Mouse (Mus musculus) intestine, postnatal 0 days (tissue): ENCODE results near the gene Apobec4. TPM values are rescaled to one million over a fixed set of nuclear protein-coding genes. Genes with fewer than 3 reads are reported as not detected.
"Not testable (repeated sequence)": the region's sequence is repeated elsewhere in the genome, so short reads cannot be mapped to it uniquely, and the experiment has no call there.

ENCODE experiments used
- ATAC-seq: fragments of 200-750 bp; cut with Nextera tagmentation; 2 replicates; pipeline ENCODE4 v1.8.0; 2017; ENCODE audit warnings: mild to moderate bottlenecking, moderate TSS enrichment, moderate library complexity
- H3K27ac ChIP-seq: fragments of 300-500 bp; sonication (generic); 2 replicates; pipeline ENCODE4 v1.5.1; 2014; ENCODE audit warnings: mild to moderate bottlenecking, low read depth, low read length, moderate library complexity
- H3K27me3 ChIP-seq: fragments of 300-500 bp; sonication (generic); replicated peaks from 2 replicates; pipeline ENCODE4 v1.6.1; 2014; ENCODE audit warnings: low read length, mixed read lengths; ENCODE audit not compliant: control insufficient read depth, insufficient read depth
- H3K36me3 ChIP-seq: fragments of 300-500 bp; sonication (generic); 2 replicates; pipeline ENCODE4 v1.6.1; 2014; ENCODE audit warnings: mild to moderate bottlenecking, moderate library complexity; ENCODE audit not compliant: control insufficient read depth, insufficient read depth
- H3K4me1 ChIP-seq: fragments of 300-500 bp; sonication (generic); replicated peaks from 2 replicates; pipeline ENCODE4 v1.6.1; 2014; ENCODE audit warnings: antibody characterized with exemption, low read length, mixed read lengths; ENCODE audit not compliant: control insufficient read depth, insufficient read depth
- H3K4me2 ChIP-seq: fragments of 300-500 bp; sonication (generic); replicated peaks from 2 replicates; pipeline ENCODE4 v1.6.1; 2014; ENCODE audit warnings: low read depth, mild to moderate bottlenecking, moderate library complexity
- H3K4me3 ChIP-seq: fragments of 300-500 bp; sonication (generic); 2 replicates; pipeline ENCODE4 v1.5.1; 2014; ENCODE audit warnings: low read depth, low read length
- H3K9ac ChIP-seq: fragments of 300-500 bp; sonication (generic); 2 replicates; pipeline ENCODE4 v1.6.1; 2014; ENCODE audit warnings: mild to moderate bottlenecking, low read depth, low read length
- H3K9me3 ChIP-seq: fragments of 300-500 bp; sonication (generic); 2 replicates; pipeline ENCODE4 v1.6.1; 2016; ENCODE audit warnings: mixed run types; ENCODE audit not compliant: control insufficient read depth
- CTCF ChIP-seq: sonication (generic); IDR thresholded peaks from 2 replicates; pipeline ENCODE4 v1.5.1; 2016; ENCODE audit warnings: low read depth, mild to moderate bottlenecking, control low read depth, antibody characterized with exemption, moderate library complexity
- WGBS: fragments of 180-500 bp; shearing (Covaris S2); extraction: QIAGEN DNeasy Blood & Tissue Kit; methylation state at CpG from one replicate; pipeline ENCODE4 v1.1.7; 2014; 5-methylcytosine and 5-hydroxymethylcytosine counted together
- polyA plus RNA-seq: library from polyadenylated mRNA; unstranded; fragments of >200 nt; fragmentation: Nextera tagmentation; extraction: Ambion mirVana; gene quantifications from 2 replicates; pipeline ENCODE4 v1.2.1, GENCODE M21; 2015

Gene Apobec4
- polyA plus RNA-seq, 1 experiment from 2014 or later = not detected

- peak; percentile 85 for TF ChIP-seq CTCF
- peak overlapping the region; percentile 99 for H3K4me3 ChIP-seq
- ATAC-seq = peak; percentile 15; the same call in 1 of the 2 replicates
Measured at GRCm38 (mm10) chr1:152767749-152768488, 17.6 kb downstream of the Apobec4 start.

GRCm38 (mm10) chr1:152771016-152771415 lies 20.7 kb downstream of the Apobec4 start:
- Histone ChIP-seq H3K4me3 (no peak overlapping the region), H3K4me2 (no peak overlapping the region), H3K36me3 (peaks cover 64% of the 10 kb centered on the region), H3K9me3 (no peaks in the 10 kb centered on the region), H3K27ac (no peak overlapping the region), H3K4me1 (no peaks in the 10 kb centered on the region), H3K27me3 (0 out of 2 replicates have a peak, but pooled peaks cover under 1% of the 10 kb centered on the region), H3K9ac (no peak overlapping the region)
- no peak for ATAC-seq
- 87% methylated on average over 9 of the region's 9 CpGs for WGBS
- no peak for TF ChIP-seq CTCF

More at GRCm38 (mm10) chr1:152767749-152768488, 17.6 kb downstream of the Apobec4 start:
- Histone ChIP-seq H3K9ac (no peak overlapping the region), H3K9me3 (no peaks in the 10 kb centered on the region), H3K4me2 (peak overlapping the region; percentile 84), H3K27ac (no peak overlapping the region), H3K36me3 (peaks cover 38% of the 10 kb centered on the region), H3K27me3 (0 out of 2 replicates have a peak, but pooled peaks cover 5% of the 10 kb centered on the region), H3K4me1 (no peaks in the 10 kb centered on the region; the same call in 1 of the 2 replicates)
- 6% methylated on average over 5 of the region's 5 CpGs for WGBS

- H3K9ac ChIP-seq, H3K4me1 ChIP-seq, H3K27me3 ChIP-seq, H3K27ac ChIP-seq, ATAC-seq, H3K4me2 ChIP-seq, H3K9me3 ChIP-seq, H3K4me3 ChIP-seq: not testable (repeated sequence)
- H3K36me3 ChIP-seq = peaks cover 64% of the 10 kb centered on the region
- WGBS = 82% methylated on average over 3 of the region's 3 CpGs
Measured at GRCm38 (mm10) chr1:152774601-152775000, 24.2 kb downstream of the Apobec4 start.

GRCm38 (mm10) chr1:152779071-152779737 lies 28.9 kb downstream of the Apobec4 start:
- Histone ChIP-seq H3K4me1 (no peaks in the 10 kb centered on the region), H3K9ac (no peak overlapping the region), H3K9me3 (no peaks in the 10 kb centered on the region), H3K27me3 (no peaks in the 10 kb centered on the region), H3K4me3 (no peak overlapping the region), H3K36me3 (peaks cover 22% of the 10 kb centered on the region), H3K27ac (no peak overlapping the region), H3K4me2 (peak overlapping the region; percentile 37; the same call in 1 of the 2 replicates)
- TF ChIP-seq CTCF = peak; percentile 89
- peak; percentile 81 for ATAC-seq
- WGBS = 17% methylated on average over 10 of the region's 10 CpGs

GRCm38 (mm10) chr1:152784620-152785019 lies 34.3 kb downstream of the Apobec4 start:
- Histone ChIP-seq H3K27ac (no peak overlapping the region), H3K9ac (no peak overlapping the region), H3K27me3 (no peaks in the 10 kb centered on the region), H3K4me1 (no peaks in the 10 kb centered on the region), H3K36me3 (no peaks in the 10 kb centered on the region), H3K9me3 (no peaks in the 10 kb centered on the region), H3K4me2 (no peak overlapping the region), H3K4me3 (no peak overlapping the region)
- no peak for TF ChIP-seq CTCF
- WGBS = 95% methylated on average over 8 of the region's 8 CpGs
- ATAC-seq = no peak

- not testable (repeated sequence) for H3K36me3 ChIP-seq, H3K27ac ChIP-seq, ATAC-seq, H3K4me3 ChIP-seq, H3K27me3 ChIP-seq, H3K9ac ChIP-seq, H3K4me1 ChIP-seq, H3K9me3 ChIP-seq, H3K4me2 ChIP-seq
- WGBS = 84% methylated on average over 3 of the region's 3 CpGs
Measured at GRCm38 (mm10) chr1:152785446-152785845, 35.1 kb downstream of the Apobec4 start.
